Mouse (Mus musculus) retina, adult 2 months (tissue): Measurements from ENCODE around the gene Nhlh1.

Experiments
- DNase-seq: peaks from one replicate; pipeline ENCODE4 v3.0.0-alpha.2; 2012; ENCODE audit warnings: low read depth, low spot score

Gene Nhlh1

DNA sequence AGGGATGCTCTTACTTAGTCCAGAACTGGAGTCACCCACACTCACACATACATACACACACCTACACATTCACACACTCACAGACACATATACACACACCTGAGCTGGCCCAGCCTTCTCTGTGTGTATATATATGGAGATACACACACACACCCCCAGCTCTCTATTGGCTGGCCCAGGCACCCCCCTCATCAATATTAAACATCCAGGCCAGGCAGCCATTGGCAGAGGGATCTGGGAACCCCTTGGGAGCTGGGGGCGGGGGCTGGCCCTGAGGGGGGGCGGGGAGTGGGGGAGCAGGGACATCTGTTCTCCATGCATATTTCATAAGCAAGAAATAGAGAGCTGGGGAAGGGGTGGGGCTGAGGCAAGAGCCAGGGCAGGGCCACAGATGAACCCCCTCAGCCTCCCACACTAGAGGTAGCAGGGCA, at the start of gene Nhlh1:
Gene Nhlh1, minus strand, starts transcription at position 83 of the 431 bp plus-strand sequence.
- no peak for DNase-seq

DNA sequence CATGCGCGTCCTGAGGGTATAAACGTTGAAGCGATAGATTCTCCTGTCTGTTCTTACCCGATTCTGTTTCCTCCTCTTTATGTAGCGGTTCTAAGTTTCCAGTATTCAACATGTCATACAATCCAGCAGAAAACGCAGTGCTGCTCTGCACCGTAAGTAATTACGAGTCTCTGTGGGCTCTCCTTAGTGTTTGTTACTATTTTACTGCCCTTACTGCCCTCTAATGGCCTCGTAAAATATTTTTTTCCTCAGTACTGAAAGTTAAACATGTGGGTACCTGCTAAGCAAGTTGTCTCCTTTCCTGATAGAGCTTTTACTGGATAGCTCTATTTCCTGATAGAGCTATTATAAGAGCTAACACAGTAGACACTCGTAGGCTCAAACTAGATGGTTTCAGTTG, 47.7 kb upstream of the Nhlh1 start:
- DNase-seq = no peak

DNA sequence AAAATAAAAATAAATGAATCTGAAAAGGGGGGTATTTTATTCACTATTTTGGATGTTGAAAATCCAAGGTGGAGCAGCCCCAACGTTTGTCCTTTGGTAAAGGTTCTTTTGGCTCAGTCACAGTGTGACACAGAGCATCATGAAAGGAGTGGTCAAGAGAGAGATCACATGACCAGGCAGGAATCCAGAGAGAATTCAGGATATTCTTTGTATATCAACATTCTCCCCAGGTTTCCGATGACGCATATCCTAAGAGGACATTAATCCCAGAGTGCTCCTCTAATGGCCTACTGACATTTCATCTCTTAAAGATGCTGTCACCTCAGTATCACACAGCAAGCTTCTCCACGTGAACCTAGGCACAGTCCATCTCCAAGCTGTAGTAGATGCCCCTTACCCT, 46.2 kb upstream of the Nhlh1 start:
- DNase-seq = no peak

DNA sequence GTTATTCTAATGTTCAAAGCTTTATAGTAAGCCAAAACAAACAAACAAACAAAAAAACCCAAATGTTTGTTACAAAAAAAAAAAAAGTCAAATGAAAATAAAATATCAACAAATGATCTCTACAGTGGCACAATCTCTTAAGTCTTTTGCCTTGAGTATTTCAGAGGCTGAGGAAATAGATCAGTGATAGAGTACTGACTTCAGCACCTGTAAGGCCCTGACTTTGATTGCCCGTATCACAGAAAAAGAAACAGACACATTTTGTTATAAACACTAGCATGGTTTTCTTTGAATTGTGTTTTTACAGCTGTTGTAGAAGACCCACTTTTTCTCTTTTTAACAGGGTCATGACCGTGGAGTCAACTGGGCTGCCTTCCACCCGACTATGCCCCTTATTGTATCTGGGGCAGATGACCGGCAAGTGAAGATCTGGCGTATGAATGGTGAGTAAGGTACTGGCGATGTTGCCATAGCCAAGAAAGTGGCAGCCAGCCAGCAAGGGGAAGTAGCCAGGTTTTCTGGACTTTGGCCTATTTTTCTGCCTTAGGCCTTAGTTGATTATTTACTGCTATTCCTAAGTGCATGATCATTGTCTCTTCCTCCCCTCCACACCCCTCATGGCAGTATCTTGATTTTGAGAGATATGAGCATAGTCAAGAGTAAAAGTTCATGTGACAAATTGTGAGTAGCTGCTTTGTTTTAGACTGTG, 42.1 kb upstream of the Nhlh1 start:
- no peak for DNase-seq

DNA sequence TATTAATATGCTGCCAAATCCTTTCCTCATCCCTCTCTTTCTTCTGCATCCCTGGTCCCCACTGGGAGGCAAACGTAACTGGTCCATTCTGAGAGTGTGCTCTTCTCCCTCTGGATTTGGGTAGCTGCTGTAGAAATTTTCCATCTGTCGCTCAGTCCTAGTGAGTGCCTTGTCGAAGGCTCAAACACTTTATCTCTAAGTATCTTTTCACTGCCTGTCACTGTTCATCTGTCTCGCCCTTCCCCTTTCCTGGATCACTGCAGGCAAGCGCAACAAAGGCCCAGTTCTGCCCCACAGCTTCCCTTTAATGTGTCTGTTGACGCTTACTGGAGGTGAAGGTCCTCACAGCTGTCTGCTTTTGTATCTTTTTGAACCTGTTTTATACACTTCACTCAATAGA, 37.8 kb upstream of the Nhlh1 start:
- DNase-seq = no peak

DNA sequence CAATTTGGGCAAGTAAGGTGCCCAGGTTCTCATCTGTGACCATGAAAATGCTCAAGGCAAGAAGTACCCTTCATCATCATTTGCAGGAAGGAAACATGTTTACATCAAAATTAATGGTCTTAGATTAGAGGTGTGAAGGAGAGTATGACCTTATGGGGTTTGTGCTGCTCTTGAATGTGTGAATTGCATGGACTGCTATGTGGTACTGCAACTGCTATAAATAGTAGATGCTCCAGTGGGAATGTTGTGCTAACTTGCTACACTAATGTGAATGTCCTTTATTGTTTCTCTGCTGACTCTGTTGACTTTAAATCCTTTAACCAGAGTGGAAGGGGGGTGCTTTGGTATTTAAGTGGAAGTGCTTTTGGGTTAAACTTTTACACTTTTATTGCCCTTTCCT, 36.9 kb upstream of the Nhlh1 start:
- DNase-seq = no peak

DNA sequence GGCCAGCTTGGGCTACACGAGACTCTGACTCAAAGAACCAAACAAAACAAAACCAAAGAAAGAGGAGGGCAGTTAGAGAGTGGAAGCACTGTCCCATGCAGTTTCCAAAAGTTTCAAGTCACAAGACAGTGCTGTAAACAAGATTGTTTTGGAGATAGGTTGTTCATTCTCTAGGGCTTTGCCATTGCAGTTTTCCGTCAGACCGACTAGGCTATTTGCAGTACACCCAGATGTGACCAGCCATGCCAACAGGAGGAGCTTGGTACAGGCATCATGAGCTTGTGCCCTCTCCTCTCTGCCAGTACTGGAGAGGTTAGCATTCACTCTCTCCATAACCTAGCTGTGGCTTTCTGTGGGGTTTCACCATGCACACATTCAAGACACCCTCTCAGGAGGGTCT, 36.1 kb upstream of the Nhlh1 start:
- DNase-seq = no peak

DNA sequence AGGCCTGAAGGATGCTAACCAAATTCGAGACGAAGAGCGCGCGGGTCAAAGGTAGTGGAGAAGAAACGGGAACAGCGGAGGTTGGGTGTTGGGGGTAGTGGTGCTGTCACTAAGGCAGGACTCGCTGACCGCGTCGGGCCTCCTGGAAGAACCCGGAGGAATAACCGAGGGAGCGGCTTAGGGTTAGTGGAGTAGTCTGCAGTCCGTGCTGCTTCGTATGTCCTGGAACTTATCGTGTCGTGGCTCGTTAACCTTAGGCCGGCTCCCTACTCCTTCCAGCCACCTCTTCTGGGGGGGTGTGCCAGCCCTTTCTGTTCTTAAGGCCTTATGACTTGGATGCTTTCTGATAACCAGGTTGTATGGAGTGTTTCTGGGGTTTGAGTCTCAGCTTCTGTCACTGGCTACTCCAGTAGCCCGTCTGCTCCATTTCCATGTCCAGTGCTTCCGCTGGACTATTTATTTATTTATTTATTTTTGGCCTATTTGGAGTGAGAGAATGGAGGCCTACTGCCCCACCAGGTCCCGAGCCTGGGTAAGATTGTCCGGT, 25.6 kb upstream of the Nhlh1 start:
- no peak for DNase-seq

DNA sequence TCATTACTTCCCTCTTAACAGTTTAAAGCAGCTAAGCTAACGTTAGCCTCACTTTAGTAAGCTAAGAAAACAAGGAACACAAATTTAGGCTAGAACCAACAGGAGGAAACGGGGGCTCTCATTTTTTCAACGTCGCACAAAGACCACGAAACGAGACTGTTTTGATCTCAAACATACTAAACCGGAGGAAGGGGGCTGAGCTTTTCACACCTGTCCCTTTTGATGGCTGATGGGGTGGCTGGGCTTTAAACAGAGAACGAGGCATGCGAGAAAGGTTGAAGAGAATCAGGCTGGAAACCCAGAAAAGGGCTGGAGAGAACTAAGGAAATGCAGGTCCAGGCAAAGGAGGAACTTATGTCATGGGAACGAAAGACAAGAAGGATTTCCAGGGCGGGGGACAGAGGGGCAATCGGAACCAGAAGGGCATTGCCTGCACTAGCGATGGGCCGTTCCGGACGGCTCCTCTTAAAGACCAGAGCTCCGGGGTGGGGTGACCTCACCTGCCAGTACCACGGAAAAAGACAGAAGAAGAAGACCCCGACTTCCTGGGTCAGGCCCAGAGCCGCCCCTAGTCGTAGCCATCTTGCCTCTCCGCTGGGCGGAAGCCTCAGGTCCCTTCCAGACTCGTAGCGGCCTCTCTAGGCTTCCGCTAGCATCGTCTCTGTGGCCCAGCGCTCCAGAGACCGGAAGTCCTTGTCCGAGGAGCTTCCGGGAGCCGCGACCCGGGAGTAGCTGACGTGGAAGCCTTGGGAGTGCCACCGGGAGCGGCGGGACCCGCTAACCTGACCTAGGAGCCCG, 24.9 kb upstream of the Nhlh1 start, which contains the start of the genes Copa and Ncstn:
Gene Copa, plus strand, starts transcription at position 429 of the 798 bp plus-strand sequence.
Gene Ncstn, minus strand, starts transcription at position 695 of the 798 bp plus-strand sequence.
- DNase-seq = peak; percentile 88

DNA sequence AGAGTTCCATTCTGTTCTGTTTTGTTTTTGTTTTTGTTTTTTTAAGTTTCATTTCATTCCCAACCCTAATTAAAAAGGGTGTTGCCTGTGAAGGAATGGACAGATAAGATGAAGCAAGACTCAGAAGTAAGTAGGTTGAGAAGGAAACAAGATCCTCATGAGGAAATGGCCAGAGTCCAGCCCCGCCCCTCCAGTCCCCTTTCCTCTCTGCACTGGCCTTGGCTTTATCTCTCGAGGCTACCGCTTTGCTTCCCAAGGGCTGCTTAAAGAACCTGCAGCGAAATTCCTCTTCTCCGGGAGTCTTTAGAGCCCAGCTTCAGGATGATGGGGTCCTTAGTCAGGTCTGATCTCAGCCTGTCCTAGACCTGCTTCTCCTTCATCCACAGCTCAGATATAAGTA, 20.6 kb upstream of the Nhlh1 start:
- DNase-seq = no peak

DNA sequence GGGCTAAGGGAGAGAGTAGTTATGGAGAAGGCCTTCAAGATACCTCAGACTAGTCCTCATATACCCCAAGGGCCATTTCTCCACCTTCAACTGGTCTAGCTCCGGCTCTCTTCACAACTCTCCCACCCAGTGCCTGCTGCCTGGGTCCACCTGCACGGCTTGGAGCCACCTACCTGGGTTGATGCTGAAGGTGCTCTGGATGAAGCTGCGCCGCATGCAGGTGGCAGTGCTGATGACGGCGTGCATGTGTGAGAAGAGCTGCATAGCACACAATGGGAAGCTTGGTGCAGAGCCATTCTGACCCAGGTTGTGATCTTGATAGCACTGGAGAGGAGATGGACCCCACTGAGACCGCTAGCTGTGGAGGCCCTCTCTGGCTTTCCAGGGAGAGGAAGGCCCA, 15.2 kb upstream of the Nhlh1 start:
- no peak for DNase-seq

DNA sequence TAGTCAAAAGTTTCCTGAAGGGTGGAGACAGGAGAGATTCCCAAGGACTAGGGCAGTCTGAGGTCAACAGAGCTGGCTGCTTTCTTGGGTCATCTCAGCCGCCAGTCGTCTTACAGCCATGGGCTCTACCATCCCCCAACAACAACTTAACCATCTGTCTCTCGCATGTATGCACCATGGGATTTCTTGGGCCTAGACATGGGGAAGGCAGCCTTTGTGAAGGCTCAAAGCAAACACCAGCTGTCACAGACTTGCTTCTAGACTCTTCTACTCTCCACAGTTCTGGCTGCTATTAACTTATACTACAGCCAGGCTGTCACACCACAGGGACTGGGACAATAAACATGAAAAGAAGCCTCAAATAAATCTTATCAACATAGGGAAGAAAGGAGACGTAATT, 14.2 kb upstream of the Nhlh1 start:
- DNase-seq = no peak

DNA sequence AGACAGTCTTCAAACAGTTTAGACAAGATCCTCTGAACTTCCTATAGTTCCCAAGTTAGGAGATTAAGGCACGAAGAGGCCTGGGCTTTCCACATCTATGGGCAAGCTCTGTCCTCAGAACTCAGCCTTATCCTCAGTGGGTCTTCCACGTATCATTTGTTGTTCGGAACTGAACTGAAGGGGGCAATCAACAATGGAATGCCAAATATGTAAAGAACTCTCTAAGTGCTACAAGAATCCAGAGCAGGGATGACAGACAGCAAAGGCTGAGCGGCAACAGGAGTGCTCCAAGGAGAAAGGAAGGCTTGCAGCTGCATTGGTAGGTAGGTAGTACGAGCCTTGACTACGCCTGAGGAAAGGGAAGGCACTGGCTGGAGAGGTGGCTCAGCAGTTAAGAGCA, 12.9 kb upstream of the Nhlh1 start:
- DNase-seq = no peak

DNA sequence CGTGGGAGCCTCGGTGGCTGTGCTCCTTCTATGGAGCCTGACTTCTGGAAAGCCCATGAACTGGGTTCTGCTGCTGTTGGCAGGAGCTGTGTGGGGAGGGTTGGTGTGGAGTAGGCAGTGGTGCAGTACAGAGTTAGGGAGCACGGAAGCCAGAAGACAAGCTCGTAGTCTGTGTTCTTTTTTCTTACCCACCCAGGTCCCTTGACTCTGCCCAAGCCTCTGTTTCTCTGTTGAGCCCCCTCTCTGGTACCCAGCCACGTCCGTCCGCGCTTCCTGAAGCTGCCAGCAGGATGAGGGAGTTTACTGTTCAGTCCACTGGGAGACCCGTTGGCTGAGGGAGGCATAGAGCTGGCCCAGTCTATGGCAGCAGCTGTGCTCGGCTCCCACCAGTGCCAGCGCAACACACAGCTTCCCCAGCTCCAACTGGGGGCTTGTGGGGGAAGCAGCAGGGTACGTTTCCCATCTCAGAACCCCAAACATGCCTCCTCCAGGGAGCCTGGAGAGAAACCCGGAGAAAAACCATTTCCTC, 7.3 kb upstream of the Nhlh1 start:
- DNase-seq = no peak

DNA sequence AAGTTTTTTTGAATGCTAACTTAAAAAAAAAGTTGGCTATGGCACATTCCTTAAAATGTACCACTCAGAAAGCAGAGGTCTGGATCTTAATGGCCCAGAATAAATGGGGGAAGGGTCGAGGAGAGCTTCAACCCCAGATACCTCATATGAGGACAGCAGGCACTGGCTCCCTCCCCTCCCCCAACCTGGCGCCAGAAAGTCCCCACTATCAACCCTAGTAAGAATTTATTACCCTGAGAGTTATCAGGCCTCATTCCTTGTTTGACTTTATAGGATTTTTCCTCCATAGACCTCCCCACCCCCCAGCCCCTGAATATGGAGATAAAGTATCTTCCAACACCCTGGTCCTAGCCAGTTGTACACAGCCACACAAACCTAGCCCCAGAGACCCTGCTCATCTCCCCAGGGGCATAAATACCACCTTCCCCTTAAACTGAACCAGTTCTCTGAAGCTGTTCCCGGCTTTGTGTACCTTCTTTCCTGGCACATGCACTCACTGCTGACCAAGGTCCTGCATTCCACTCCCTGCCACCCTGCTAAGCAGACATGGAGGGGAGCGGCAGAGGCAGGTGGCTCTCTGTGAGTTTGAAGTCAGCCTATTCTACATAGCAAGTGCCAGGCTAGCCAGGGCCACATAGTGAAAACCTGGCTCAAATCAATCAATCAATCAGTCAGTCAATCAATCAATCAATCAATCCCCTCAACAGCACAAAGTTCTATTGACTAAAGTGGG, 6.1 kb upstream of the Nhlh1 start:
- DNase-seq = no peak

DNA sequence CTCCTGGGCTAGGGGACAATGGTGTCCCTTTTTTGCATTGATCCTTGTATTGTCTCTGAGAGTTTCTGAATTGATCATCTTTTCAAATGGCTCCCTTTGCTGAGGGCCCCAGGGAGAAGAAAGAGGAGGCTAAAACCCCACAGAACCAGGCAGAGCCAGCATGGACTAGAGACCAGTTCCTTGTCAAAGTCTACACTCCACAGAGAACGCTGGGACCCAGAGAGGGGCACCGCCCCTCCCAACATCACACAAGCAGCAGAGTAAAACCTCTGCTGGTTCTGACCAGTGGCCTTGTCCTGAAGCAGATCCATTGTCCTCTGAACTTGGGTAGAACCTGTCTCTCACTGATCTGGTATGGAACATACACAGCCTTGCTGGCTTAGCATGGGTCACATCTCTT, 4.7 kb upstream of the Nhlh1 start:
- DNase-seq = no peak

DNA sequence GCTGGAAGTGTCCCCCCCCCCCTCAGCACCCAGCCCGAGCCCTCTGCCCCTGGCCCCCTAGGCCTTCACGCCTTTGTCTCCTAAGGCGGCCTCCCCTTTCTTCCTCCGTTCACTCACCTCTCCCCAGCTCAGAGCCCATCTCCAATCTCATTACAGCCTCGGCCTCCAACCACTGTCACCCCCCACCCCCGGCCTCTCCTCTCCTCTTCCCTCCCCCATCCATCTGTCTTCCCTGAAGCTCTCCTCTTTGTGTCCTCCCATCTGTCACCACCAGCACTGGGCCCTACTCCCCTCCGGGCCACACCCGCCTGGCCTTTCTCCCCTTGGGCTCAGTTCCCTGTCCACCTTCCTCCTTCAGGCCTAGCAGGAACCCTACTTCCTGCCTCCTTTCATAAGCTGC, 3.8 kb upstream of the Nhlh1 start:
- DNase-seq = no peak

DNA sequence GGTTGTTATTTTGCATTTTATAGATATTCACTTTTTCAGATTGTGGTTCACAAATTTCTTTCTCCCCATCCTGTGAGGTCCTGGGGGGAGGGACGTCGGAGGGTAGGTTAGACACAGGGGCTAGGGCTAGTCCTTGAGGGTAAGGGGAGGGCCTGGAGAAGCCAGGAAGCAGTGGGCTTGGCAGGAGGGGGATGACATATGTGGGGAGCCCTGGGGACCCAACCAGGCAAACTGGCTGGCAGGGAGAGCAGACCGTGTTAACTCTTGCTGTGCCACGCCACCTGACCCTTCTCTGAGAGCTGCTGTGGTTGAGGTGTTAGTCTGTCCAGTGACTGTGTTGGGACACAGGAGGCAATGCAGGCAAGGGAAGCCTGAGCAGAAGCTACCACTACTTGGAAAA, 3.3 kb upstream of the Nhlh1 start:
- DNase-seq = no peak

DNA sequence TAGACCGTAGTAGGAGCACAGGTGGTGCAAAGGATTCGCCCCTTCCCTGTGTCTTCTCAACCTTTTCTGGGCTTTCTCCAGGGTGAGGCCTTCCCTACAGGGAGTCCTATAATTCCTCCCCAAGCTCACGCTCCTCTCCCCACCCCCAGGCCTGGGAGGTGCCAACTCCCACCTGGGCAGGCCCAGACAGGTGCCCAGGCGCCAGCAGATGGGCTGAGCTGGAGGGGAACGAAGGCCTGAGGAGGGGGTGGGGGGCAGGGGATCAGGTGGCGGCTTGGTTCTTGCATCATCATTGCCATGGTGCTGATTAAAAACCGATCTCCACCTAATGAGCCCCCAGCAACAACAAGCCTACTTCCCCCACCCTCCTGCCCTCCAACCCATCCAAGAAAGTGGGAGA, 1.5 kb upstream of the Nhlh1 start:
- no peak for DNase-seq

DNA sequence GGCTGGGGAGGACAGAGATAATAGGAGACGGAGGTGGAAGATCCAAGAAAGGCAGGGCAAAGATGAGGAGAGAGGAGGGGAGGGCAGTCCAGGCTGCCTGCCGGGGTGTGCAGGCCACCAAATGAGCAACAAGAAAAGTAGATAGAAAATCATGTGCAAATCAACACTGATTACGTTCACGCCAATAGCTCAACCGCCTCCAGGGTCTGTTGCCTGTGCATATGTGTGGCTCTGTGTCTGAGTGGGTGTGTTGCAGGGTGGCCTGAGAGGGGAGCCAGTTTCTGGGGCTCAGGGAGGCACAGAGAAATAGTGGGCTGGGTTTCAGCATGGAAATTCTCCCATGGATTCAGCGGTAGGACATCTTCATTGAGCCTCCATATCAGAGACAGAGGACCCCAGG, 948 bp upstream of the Nhlh1 start:
- no peak for DNase-seq

DNA sequence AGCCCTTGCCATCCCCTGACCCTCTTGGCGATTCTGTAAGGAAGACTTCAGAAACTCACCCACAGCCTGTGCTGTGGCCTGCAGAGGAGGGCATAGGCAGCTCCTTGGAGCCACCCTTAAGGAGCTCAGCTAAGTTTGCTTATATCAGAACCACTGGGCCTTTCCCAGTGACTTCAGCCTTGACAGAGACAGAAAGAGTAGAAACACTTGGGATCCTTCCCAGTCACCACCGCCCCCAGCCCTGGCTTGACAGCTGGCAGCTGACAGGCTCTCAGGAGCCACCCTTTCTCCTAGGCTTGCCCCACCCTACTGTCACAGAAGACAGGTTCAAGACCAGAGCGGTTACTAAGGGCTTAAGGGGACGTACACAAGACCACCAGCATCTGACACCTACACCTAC, 1.1 kb downstream of the Nhlh1 start:
- no peak for DNase-seq
